Mouse (Mus musculus): Measurements from ENCODE around the gene Epha10.

DNA sequence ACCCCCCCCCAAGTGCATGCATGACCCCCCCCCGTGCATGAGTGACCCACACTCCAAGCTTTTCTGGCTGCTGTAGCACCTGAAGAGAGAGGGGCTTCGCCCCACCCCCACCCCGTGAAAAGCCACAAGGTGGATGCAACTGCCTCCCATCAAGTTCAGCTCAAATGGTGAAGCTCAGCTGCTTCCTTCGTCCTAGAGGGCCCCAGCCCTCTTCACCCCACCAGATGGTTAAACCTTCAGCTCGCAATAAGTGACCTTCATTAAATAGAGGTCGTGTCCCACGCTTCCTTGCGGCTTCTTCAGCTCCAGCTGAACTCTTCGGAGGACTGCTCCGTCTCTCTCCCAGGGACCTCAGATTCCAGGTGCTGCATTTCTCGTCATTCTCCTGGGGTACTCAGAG, at the start of gene Epha10:
- no peak for TF ChIP-seq CTCF (IDR thresholded peaks at IDR 0.05; ENCODE audit: control insufficient read depth, insufficient read depth, low read length)
- no peak for TF ChIP-seq POLR2A (IDR thresholded peaks at IDR 0.05; ENCODE audit: borderline replicate concordance, control insufficient read depth, low read depth, low read length)
